Comparison of ENCODE assay signal across 10 mouse cellular contexts in genomic region chr4:144930366-144930765, GRCm38 (mm10). TPM values are rescaled to one million over a fixed set of nuclear protein-coding genes. Genes with fewer than 3 reads are reported as not detected.
A peak's percentile ranks its signal among the peaks of the same experiment; 100 is the strongest.
DNase-seq lines count a peak whose midpoint lies in the region; ATAC-seq and TF ChIP-seq lines count a peak whose summit lies in the region.
"Had no signal": no experiment of that assay in that cellular context is flagged by ENCODE, and none has a peak within 500 bp of the region (broad histone marks: within the 10 kb centered on the region; RNA-seq: fewer than 3 reads in every experiment).

No protein-coding gene starts in this region.

- H3K36me3 ChIP-seq in forebrain, postnatal 0 days (ENCODE audit: insufficient read depth) = no peaks in the 10 kb centered on the region
- H3K36me3 ChIP-seq in neural tube, embryonic 13.5 days = peaks cover 13% of the 10 kb centered on the region; the same call in 1 of the 2 replicates

- peak; percentile 68 for ATAC-seq in forebrain, postnatal 0 days
- ATAC-seq in neural tube, embryonic 13.5 days (ENCODE audit: low read depth) = peak; percentile 73; the same call in 1 of the 2 replicates

- no peaks in the 10 kb centered on the region for H3K4me1 ChIP-seq in forebrain, postnatal 0 days (ENCODE audit: insufficient read depth)
- peaks cover 12% of the 10 kb centered on the region for H3K4me1 ChIP-seq in neural tube, embryonic 13.5 days (replicated peaks)
- H3K4me1 ChIP-seq: neural tube, embryonic 12.5 days had no signal

- intact Hi-C loops in heart, postnatal 36 days (cut with DNase I) = loop anchor here (2.0 kb wide), 2 partner anchors 18 to 38 kb away; partner anchors contain the start of gene Dhrs3
- intact Hi-C loops in left cerebral cortex, postnatal 4 days (cut with DNase I) = no loop called here

- H3K4me2 ChIP-seq in forebrain, postnatal 0 days (ENCODE audit: low read depth) = no peak overlapping the region
- H3K4me2 ChIP-seq in neural tube, embryonic 13.5 days = no peak overlapping the region
- H3K4me2 ChIP-seq: neural tube, embryonic 12.5 days had no signal

- H3K27me3 ChIP-seq in forebrain, postnatal 0 days (ENCODE audit: insufficient read depth, low read length) = no peaks in the 10 kb centered on the region
- no peaks in the 10 kb centered on the region for H3K27me3 ChIP-seq in neural tube, embryonic 13.5 days
- H3K27me3 ChIP-seq: neural tube, embryonic 12.5 days had no signal

- WGBS in forebrain, postnatal 0 days = 36% methylated on average over 10 of the region's 10 CpGs
- 49% methylated on average over 10 of the region's 10 CpGs for WGBS in neural tube, embryonic 13.5 days

- TF ChIP-seq CTCF in forebrain, postnatal 0 days (IDR thresholded peaks at IDR 0.05; ENCODE audit: low read depth) = no peak

- no peak overlapping the region for H3K9ac ChIP-seq in forebrain, postnatal 0 days
- no peak overlapping the region for H3K9ac ChIP-seq in neural tube, embryonic 13.5 days
- H3K9ac ChIP-seq: neural tube, embryonic 12.5 days had no signal

- H3K9me3 ChIP-seq in forebrain, postnatal 0 days (ENCODE audit: low read length) = no peaks in the 10 kb centered on the region
- H3K9me3 ChIP-seq in neural tube, embryonic 13.5 days = no peaks in the 10 kb centered on the region
- H3K9me3 ChIP-seq: neural tube, embryonic 12.5 days had no signal

- peak; percentile 46 for DNase-seq in embryo, embryonic 10 days (ENCODE audit: low spot score)
- no peak for DNase-seq in embryo, embryonic 9.5 days (ENCODE audit: extremely low spot score)
- peak; percentile 76 to 82 for DNase-seq in adrenal gland, postnatal 36 days
- DNase-seq in forebrain, postnatal 0 days = peak; percentile 47
- peak; percentile 85 to 86 for DNase-seq in heart, postnatal 36 days
- DNase-seq in left cerebral cortex, postnatal 4 days = peak; percentile 63
- DNase-seq in thymus, postnatal 36 days = no peak

- no peak overlapping the region for H3K27ac ChIP-seq in forebrain, postnatal 0 days (ENCODE audit: low read depth, low read length)
- H3K27ac ChIP-seq in neural tube, embryonic 13.5 days (replicated peaks) = peak overlapping the region; percentile 64
- H3K27ac ChIP-seq: neural tube, embryonic 12.5 days had no signal

- no peak overlapping the region for H3K4me3 ChIP-seq in forebrain, postnatal 0 days (ENCODE audit: low read depth, low read length)
- no peak overlapping the region for H3K4me3 ChIP-seq in neural tube, embryonic 13.5 days
- H3K4me3 ChIP-seq: erythroblast, embryonic 14.5 days; neural tube, embryonic 12.5 days had no signal

RNA-seq across cellular contexts. Expression of gene Dhrs3, which starts 37.7 kb away (rescaled TPM):
- total RNA-seq in adrenal gland, postnatal 36 days (2021) = 100 to 1,000 TPM in 1 of 2 experiments, 10 to 100 TPM in 1; 72.9 to 126 TPM
- 13.6 and 17.5 TPM in 2 replicates for total RNA-seq in forebrain, postnatal 0 days (2014; rRNA removed)
- 23.0 and 26.2 TPM in 2 replicates for polyA plus RNA-seq in forebrain, postnatal 0 days (2015; fragmentation: Nextera tagmentation; extraction: Ambion mirVana)
- 100 to 1,000 TPM; 139 to 162 TPM for total RNA-seq in heart, postnatal 36 days (2021)
- total RNA-seq in left cerebral cortex, postnatal 4 days (2021) = 10 to 100 TPM; 16.4 to 22.8 TPM
- 45.8 and 52.2 TPM in 2 replicates for polyA plus RNA-seq in neural tube, embryonic 13.5 days (2015; fragmentation: Nextera tagmentation; extraction: Ambion mirVana)

Comparison
In these comparisons a context has a peak if more than half of its experiments do, and no peak if none do; other contexts are left out.
1. DNase-seq: peak in embryo, embryonic 10 days (single experiment), adrenal gland, postnatal 36 days (2 of 2), forebrain, postnatal 0 days (single experiment), heart, postnatal 36 days (2 of 2) and left cerebral cortex, postnatal 4 days (single experiment); none in embryo, embryonic 9.5 days (single experiment) and thymus, postnatal 36 days (0 of 2).